Mouse (Mus musculus) v-Abl transformed pro-B cells (cell line): ENCODE results near the gene Dnm1.

Experiments used
- in situ Hi-C, 2 experiments: fragments of 400-800 bp; cut with MboI; formaldehyde crosslinking; loops; one replicate each; pipeline ENCODE4 v1.15.1; 2025; ENCODE audit not compliant: unreplicated experiment in 2 of 2

Dnm1 gene

DNA sequence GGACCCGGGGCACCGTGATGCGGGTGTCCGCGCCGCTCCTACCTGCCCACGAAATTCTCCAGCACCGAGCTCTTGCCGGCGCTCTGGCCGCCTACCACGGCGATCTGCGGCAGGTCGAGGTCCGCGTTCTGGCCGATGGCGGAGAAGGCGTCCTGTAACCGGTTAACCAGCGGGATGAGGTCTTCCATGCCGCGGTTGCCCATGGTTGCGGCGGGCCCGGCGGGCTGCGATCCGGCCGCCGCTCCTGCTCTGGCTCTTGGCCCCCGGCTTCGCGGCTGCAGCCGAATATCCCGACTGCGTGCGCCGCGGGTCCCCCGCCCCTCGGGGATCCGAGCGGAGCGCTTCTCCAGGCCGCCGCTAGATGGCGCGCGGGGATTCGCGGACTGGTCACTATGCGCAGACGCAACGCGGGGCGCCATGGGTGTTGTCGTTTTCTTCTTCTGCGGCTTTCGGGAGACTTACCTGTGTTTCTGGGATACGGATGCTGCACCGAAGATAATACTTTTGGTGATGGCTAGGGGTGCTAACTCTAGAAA lies at the start of gene Dnm1:
TSS of gene Dnm1 (minus strand) at position 332 of the 536 bp plus-strand sequence.
- in situ Hi-C loops = no loop called here

DNA sequence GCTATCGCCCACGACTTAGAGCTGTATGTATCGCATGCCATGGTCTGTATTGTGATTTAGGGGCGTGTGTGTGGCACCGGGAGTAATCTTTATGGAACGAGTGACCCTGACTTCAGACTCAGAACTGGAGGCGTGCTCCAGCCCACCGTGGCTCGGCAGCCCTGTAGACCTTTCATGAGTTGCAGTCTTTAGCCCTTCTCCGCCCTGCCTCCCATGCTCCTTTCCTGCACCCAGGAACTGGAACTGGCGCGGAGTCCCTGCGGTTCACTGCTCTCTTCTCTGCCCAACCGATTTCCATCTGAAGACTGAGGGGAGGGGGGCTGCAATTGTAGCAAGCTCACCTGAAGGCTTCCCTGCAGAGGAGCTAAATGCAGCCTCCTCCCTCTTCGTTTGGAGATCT lies 43.6 kb upstream of the Dnm1 start:
- in situ Hi-C loops = loop anchor here (5.0 to 10.0 kb wide), 3 partner anchors 92 to 262 kb away; no protein-coding TSS in a partner anchor

- in situ Hi-C loops = loop anchor here (5.0 to 10.0 kb wide), 3 partner anchors 91 to 261 kb away; no protein-coding TSS in a partner anchor
These were observed 42.9 kb upstream of the Dnm1 start for GRCm38 (mm10) chr2:32395946-32396621.

DNA sequence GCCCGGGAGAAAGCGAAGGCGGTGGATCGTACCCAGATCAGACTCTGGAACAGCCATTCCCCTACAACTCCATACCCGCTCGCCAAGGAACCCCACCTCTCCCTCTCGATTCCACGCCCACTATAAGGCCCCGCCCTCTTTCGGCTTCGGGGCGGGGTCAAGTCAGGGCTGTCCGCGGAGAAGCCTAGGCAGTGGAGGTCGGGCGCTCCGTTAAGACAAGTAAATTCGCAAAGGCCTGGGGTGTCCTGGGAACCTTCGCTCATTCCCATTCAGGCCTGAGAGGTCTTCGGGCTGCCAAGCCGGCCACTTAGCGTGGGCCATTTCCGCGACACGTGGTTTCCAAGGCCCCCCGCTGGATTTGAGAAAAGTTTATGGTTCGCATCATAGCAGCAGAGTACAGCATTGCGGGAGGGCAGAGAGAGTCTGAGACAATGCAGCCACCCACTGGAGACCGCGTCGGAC lies 42.4 kb upstream of the Dnm1 start, which contains the start of gene Ptges2:
TSS of gene Ptges2 (plus strand) at position 413 of the 462 bp plus-strand sequence.
- in situ Hi-C loops = loop anchor here (5.0 to 10.0 kb wide), 3 partner anchors 91 to 261 kb away; no protein-coding TSS in a partner anchor

- in situ Hi-C loops = loop anchor here (5.0 to 10.0 kb wide), 4 partner anchors 83 to 260 kb away; no protein-coding TSS in a partner anchor
These were observed 41.8 kb upstream of the Dnm1 start for GRCm38 (mm10) chr2:32394973-32395372.

DNA sequence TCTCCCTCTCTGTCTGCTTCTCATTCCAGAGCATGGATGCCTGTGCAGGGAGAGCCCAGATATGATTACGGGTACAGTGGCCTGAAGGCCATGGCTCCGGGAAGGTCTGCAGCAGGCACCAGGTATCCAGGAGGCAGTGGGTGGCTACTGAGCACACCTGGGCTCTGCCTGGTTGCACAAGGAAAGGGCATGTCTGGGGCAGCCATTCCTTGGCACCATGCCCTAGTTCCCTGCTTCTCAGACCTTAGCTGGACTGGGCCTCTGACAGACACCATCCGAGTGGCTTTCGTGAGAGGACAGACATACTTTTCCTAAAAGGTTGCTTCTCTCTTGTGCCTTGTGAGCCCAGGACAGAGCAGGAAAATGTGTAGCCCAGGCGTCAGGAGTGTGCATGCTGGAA lies 38.9 kb upstream of the Dnm1 start:
- in situ Hi-C loops = loop anchor here (5.0 to 10.0 kb wide), 3 partner anchors 80 to 257 kb away; no protein-coding TSS in a partner anchor

DNA sequence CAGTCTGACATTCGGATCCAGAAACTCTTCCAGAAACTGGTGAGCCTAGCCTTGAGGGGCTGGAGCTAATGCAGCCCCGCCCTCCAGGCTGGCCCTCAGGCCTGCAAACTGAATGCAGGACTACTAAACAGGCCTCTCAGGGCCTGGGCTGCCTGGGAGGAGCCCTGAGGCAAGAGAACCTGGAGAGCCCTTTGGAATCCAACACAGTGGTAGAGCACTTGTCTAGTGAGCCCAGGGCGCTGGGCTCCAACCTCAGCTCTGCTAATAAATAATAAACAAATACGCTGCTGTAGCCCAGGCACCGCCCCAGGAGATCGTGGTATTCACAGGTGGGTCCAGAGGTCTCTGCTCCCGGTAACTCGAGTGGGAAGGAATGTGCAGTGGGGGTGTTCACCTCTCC lies 37.7 kb upstream of the Dnm1 start:
- in situ Hi-C loops = loop anchor here (5.0 to 10.0 kb wide), 3 partner anchors 79 to 256 kb away; no protein-coding TSS in a partner anchor

DNA sequence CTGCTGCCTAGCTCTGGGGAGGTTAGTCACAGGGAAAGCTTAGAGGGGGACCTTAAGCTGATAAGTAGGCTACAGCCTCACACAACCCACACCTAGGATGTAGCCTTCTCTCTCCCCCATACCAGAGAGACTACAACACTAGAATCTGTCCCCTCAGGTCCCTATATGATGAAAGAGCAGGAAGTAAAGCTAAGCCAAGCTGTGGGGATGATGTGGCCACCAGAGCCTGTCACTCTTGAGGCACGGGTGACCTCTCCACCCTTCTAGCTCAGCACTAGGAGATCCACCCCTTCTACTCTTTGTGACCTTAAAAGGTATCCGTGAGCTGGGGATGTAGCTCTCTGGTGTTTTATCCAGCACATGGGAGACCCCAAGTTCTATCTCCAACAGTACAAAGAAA lies 36.0 kb upstream of the Dnm1 start:
- in situ Hi-C loops = no loop called here

DNA sequence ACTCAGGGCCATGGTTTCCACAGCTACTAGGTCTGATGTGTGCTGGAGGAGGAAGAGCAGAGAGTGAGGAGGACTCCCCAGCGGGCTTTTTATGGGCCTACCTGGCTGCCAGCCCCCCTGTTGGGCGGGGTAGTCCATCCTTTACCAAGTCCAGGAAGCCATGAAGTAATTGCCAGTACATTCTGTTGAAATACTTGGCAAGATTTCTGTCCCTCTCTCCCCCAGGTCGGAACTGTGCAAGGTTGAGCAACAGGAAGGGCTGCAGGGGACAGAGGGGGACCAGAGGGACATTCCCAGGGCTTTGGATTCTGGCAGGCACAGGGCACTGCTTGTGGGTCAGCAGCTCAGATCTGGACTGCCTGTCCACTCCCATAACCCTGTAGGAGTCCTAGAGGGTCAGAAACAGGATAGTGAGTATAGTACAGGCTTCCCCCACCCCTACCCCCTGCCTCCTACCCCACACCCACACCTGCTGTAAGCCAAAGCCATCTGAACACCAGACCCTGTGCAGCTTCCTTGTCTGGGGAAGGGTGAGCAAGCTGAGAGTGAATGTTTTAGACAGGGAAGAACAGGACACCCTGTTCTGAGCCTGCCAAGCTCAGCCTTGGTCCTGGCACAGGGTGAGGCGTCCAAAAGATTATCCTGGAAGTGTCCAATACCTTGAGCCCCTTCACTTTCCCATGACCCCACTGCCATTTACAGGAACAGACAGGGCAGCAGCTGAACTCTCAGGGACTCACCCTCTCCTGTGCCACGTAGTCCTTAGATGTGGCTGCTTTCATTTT lies 34.8 kb upstream of the Dnm1 start, which contains the start of gene Lcn2:
TSS of gene Lcn2 (minus strand) at position 547 of the 785 bp plus-strand sequence.
- in situ Hi-C loops = no loop called here

GRCm38 (mm10) chr2:32382689-32383088 lies 29.6 kb upstream of the Dnm1 start:
- in situ Hi-C loops = no loop called here

- in situ Hi-C loops = no loop called here
These were observed 28.7 kb upstream of the Dnm1 start, which contains the start of gene 1110008P14Rik for GRCm38 (mm10) chr2:32381775-32382223. Gene 1110008P14Rik, minus strand, starts transcription at chr2:32381938.

DNA sequence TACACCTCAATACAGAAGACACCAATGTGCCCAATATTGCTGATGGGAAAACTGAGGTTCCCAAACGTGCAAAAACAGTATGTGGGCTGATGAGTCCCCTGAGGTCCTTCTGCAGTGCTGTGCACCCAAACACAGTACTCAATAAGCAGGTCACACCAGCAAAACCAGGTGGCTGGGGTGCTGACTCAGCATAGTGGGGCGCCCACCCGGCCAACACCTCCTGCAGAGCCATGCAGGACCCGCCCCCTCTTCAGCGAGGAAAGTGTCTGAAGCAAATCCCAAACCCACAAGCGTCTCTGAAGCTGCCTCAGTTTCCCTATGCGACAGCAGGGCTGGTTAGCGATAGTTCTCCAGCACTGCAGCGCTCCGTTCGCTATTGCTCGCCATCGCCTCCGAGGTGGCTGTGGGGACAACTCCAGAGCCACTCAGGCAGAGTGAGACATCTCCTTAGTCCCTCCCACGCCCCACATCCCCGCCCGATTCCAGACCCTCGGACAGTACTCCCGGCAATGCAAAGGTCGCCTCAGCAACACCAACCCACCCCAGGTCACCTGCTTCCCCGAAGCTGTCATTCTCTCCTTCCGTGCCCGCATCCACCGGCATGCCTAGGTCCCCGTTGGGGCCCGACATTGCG lies 28.1 kb upstream of the Dnm1 start:
- in situ Hi-C loops = no loop called here

DNA sequence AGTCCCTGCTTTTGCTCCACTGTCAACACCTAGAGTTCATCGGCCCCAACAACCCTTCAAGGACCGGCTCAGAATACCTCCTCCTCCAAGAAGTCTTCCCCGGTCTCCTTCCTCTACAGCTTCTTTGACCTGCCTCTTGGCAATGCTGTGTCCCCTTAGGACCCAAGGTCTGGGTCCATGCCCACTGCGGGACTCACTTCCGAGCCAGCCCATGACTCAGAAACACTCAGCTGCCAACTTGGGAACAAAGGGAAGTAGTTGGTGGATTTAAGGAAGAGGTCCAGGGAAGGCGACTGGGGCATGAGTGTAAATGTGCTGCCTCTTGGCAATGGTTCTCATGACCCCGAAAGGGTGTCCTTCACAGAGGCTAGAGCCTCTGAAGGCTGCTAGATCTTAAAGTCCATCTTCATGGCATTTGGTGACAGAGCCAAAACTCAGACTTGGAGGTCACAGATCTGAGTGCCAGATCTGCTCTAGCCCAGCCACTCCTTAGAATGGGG lies 26.9 kb upstream of the Dnm1 start:
- in situ Hi-C loops = no loop called here

GRCm38 (mm10) chr2:32376963-32377362 lies 23.8 kb upstream of the Dnm1 start:
- in situ Hi-C loops = no loop called here

GRCm38 (mm10) chr2:32375317-32375940 lies 22.3 kb upstream of the Dnm1 start:
- in situ Hi-C loops = no loop called here

DNA sequence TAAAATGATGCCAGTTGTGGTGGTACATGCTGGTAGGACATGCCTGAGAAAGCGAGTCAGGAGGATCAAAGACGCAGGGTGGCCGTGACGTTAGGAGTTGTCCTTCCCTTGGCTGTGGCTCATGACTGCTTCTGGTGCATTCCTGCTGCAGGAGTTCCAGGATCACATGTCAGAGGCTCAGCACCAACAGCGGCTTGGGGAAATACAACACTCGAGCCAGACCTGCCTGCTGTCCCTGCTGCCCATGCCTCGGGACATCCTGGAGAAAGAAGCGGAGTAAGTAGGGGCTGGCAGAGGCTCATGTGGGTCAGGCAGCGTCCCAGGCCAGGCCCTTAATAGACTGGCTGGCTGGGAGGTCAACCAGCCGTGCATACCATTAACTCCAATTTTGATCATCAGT lies 21.1 kb upstream of the Dnm1 start:
- in situ Hi-C loops = no loop called here

DNA sequence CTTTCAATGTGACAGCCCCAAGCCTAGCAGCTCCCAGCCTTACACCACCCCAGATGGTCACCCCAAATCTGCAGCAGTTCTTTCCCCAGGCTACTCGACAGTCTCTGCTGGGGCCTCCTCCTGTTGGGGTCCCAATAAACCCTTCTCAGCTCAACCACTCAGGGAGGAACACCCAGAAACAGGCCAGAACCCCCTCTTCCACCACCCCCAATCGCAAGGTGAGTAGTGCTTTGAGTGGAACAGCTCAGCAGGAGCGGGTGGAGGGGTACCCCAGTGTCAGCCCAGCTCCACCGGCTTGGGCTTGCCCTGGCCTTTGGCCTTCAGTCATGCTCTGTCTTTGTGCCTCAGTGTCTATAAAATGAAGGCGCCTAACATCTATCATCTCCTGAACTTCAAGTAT lies 14.2 kb upstream of the Dnm1 start:
- in situ Hi-C loops = no loop called here

DNA sequence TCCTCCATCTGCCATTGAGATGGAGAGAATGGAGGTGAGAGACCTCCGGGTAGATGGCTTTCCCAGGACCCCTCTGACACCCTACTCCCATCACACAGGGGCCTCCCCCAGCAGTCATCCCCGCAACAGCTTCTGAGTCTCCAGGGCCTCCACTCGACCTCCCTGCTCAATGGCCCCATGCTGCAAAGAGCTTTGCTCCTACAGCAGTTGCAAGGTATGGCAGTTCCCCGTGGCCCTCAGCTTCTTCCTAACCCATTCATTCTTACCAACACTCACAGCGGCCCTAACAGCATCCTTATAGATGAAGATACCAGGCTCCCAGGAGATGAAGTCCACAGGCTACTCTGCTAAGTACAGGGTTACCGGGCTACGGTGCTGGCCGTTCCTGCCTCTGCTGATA lies 11.0 kb upstream of the Dnm1 start:
- in situ Hi-C loops = no loop called here

GRCm38 (mm10) chr2:32363376-32364106 lies 10.4 kb upstream of the Dnm1 start:
- in situ Hi-C loops = no loop called here
